Mouse (Mus musculus): ENCODE measurements around the gene Usp19.

DNA sequence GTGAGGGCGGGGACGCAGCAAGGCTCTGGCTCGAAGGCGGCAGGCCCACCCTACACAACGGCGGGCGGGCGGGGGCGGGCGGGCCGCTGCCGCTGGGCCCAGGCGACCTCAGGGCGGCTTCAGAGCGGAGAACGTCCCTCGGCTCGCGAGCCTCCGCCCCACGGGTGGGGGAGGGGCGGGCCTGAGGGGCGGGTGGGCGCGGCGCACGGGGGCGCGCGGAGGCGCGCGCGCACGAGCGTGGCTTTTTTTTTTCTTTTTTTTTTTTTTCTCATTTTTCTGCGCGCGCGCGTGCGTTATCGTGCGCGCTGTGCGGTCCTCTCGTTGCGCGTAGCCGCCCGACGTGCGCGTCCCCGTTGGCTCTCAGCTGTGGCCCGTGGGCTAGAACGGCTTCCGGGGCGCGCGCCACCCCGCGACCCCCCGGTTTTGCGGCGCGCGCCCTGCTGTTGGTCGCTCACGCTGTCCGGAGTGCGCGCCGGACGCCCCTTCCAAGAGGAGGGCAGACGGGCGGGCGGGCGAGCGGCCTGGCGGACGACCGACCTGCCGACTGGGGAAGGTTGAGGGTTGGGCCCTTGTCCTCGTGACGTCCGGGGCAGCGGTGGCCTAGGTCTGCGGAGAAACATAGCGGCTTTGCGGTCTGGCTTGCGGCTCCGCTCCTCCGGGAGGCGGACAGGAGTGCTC lies 27.0 kb downstream of the Usp19 start:
- TF ChIP-seq CTCF (IDR thresholded peaks at IDR 0.05; ENCODE audit: control insufficient read depth, insufficient read depth, insufficient replicate concordance, low read depth, low read length) (no peak), POLR2A (IDR thresholded peaks at IDR 0.05; ENCODE audit: control insufficient read depth, low read depth, low read length) (peak; percentile 41)

All from testis, adult 2 months (tissue).